Mouse (Mus musculus) layer of hippocampus, postnatal 14 days (tissue): ENCODE results near the gene Ltc4s. TPM values are rescaled to one million over a fixed set of nuclear protein-coding genes. Genes with fewer than 3 reads are reported as not detected.

ENCODE experiments used
- DNase-seq, 2 experiments: peaks; one replicate each; pipeline ENCODE4 v3.0.0; 2021 to 2022; ENCODE audit warnings: low spot score in 2 of 2, mixed read lengths in 1 of 2
- total RNA-seq, 2 experiments: library from RNA; stranded (reverse); gene quantifications; 2 replicates each; pipeline ENCODE4 v1.2.3; 2021

The Ltc4s gene
- total RNA-seq, 2 experiments from 2014 or later: 13.1 to 13.8 TPM

- DNase-seq: no peak
Observed at GRCm38 (mm10) chr11:50225611-50226378, 12.6 kb downstream of the Ltc4s start.

- peak; percentile 84 to 85 for DNase-seq
Observed at GRCm38 (mm10) chr11:50224671-50225530, 13.5 kb downstream of the Ltc4s start.

GRCm38 (mm10) chr11:50223783-50224662 lies 14.4 kb downstream of the Ltc4s start:
- DNase-seq: no peak

GRCm38 (mm10) chr11:50222559-50223276 lies 15.7 kb downstream of the Ltc4s start:
- no peak for DNase-seq

- DNase-seq: no peak
Observed at GRCm38 (mm10) chr11:50219833-50220232, 18.6 kb downstream of the Ltc4s start.

GRCm38 (mm10) chr11:50217811-50218210 lies 20.6 kb downstream of the Ltc4s start:
- DNase-seq: no peak

GRCm38 (mm10) chr11:50216724-50217366 lies 21.6 kb downstream of the Ltc4s start:
- DNase-seq: no peak

- no peak for DNase-seq
Observed at GRCm38 (mm10) chr11:50215633-50216032, 22.8 kb downstream of the Ltc4s start.

- DNase-seq: no peak
Observed at GRCm38 (mm10) chr11:50214631-50215030, 23.8 kb downstream of the Ltc4s start.

- no peak for DNase-seq
Observed at GRCm38 (mm10) chr11:50212848-50213758, 25.3 kb downstream of the Ltc4s start.

- DNase-seq: no peak
Observed at GRCm38 (mm10) chr11:50212060-50212739, 26.2 kb downstream of the Ltc4s start.

- DNase-seq: no peak
Observed at GRCm38 (mm10) chr11:50211322-50212059, 26.9 kb downstream of the Ltc4s start.

GRCm38 (mm10) chr11:50210505-50211151 lies 27.8 kb downstream of the Ltc4s start, which contains the start of the genes Sqstm1 and Mgat4b:
TSS of gene Sqstm1 (minus strand) at chr11:50210827.
TSS of gene Mgat4b (plus strand) at chr11:50210890.
- DNase-seq: peak; percentile 79 to 88

GRCm38 (mm10) chr11:50210101-50210504 lies 28.3 kb downstream of the Ltc4s start:
- peak; percentile 80 to 94 for DNase-seq

- DNase-seq: no peak
Observed at GRCm38 (mm10) chr11:50208039-50208438, 30.4 kb downstream of the Ltc4s start.

GRCm38 (mm10) chr11:50207344-50207743 lies 31.1 kb downstream of the Ltc4s start:
- DNase-seq: no peak

GRCm38 (mm10) chr11:50206037-50206436 lies 32.4 kb downstream of the Ltc4s start:
- no peak for DNase-seq
